Mouse (Mus musculus) induced T-regulatory cell, adult 2 months (primary cell): ENCODE data around the gene Il25.
A peak's percentile ranks its signal among the peaks of the same experiment; 100 is the strongest.
"Not testable (repeated sequence)": the region's sequence is repeated elsewhere in the genome, so short reads cannot be mapped to it uniquely, and the experiment has no call there.

Source experiments
- DNase-seq: peaks from one replicate; pipeline ENCODE4 v3.0.0-alpha.2; 2012; ENCODE audit warnings: low read depth

Gene Il25

GRCm38 (mm10) chr14:54926401-54927158 is 5.9 kb upstream of the Il25 start:
- no peak for DNase-seq

- no peak for DNase-seq
Observed at GRCm38 (mm10) chr14:54927296-54927695, 5.2 kb upstream of the Il25 start.

GRCm38 (mm10) chr14:54929801-54930200 is 2.7 kb upstream of the Il25 start:
- DNase-seq = no peak

- DNase-seq = no peak
Observed at GRCm38 (mm10) chr14:54930431-54930830, 2.1 kb upstream of the Il25 start.

DNA sequence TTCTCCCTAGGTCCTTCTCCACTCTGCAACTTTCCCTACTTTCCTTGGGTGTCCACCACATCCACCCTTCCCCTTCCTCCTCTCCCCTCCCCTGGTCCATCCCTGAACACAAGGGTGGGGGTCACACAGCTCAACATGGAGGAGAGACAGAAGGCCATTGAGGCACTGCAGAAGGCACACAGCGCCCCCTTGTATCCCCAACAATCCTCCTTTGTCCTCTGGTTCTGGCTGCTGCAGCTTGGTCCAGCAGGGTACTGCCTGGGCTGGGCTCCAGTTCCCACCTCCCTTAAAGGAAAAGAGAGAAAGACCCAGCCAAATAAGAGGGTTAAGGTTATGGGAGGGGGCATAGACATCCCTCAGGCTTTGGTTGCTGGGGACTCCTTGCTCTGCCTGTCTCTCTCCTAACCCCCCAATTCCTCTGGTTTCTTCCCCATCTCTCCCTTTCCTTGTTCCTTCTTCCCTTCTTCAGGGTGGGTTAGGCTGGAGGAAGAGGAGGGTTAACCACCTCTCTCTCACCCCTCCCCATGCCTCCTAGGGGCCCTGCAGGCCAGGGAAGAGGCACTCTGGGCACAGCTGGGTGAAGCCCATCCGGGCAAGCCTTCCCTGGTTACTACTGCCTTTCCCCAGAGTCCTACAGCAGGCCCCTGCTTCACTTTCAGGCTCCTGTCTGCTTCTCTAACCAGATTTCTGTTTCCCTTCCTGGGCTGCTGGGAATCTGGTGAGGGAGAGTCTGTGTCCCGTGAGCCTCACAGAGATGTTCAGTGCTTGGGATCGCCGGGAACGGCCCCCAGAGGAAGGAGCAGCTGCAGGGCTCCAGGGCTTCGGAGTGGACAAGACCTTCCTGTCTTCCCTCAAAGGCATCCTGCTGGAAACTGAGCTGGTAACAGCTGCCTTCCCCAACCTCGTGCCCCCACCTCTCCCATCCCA is 3.7 kb downstream of the Il25 start, which contains the start of gene Cmtm5:
Gene Cmtm5, plus strand, starts transcription at position 358 of the 927 bp plus-strand sequence.
- no peak for DNase-seq

GRCm38 (mm10) chr14:54936831-54937160 is 4.3 kb downstream of the Il25 start:
- DNase-seq = no peak

DNA sequence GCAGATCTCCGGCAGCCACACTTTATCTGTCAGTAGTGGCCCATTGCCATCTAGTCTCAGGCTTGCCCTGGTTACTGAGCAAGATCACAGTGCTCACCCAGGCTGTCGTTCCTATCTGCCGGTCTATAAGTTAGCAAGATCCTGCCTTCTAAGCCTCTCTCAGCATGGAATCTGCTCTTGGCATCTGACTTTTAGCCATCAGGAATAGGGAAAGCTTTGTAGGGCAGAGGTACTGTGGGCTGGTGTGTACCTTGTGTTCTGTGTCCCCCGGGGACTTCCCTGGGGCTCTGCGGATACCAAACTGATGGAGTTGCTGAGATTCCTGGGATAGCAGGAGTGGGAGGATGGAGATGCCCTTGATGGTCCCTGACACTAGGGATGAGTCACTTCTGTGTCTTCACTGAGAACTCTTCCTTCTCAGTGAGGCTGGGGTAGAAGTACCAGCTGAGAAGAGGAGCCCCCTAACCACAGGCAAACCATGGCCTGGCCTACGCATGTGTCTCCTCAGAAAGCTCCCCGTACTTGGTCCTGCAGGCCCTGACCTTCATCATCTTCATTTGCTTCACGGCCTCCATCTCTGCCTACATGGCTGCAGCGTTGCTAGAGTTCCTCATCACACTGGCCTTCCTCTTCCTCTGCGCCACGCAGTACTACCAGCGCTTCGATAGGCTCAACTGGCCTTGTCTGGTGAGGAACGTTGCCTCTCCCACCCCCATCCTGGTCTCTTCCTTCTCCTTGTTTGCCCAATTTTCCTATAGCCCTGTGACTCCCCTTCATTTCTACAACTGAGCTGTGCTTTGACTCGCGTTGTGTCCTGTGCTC is 5.1 kb downstream of the Il25 start:
- DNase-seq = no peak

DNA sequence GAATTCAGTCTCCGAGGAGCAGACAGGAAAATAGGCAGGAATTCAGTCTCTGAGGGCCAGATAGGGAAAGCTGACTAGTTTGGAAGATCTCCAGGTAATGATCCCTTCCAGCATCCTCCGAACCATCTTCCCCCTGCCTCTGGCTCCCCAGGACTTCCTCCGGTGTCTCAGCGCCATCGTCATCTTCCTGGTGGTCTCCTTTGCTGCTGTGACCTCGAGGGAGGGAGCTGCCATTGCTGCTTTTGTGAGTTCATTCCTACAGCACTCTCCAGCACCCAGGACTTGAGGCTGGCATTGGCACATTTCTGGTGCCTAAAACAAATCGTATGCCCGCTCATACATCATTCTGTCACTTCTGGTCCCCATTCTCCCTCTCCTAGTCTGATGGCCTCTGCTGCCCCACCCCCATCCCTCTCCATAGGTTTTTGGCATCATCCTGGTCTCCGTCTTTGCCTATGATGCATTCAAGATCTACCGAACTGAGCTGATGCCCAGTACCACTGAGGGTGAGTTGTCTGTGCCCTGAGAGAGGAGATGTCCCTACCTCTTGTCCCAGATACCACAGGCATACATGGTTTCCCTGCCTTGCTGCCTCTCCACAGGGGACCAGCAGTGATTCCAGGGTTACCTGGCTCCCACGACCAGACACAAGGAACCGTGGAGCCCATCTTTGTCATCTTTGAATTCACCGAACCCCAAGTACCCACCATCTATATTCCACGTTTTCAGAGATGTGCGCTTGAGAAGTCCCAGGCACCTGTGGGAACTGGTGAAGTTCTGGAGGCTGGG is 6.1 kb downstream of the Il25 start:
- DNase-seq = no peak

GRCm38 (mm10) chr14:54939434-54940175 is 7.1 kb downstream of the Il25 start:
- DNase-seq = peak; percentile 74

DNA sequence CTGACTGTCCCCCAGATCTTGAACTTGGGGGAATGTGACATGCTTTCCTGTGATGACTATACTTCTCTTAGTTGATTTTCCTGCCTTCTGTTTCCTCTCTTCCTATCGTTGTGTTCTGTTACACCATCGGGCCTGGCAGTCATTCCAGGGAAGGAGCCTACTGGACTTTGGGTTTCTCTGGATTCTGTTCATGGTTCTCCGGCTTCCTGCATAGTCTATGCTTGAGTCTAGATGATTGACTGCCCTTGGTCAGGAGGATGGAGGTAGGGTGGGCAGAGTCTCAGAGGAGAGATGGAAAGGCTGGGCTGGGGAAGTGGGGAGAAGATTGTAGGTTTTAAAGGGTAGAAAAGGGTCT is 7.7 kb downstream of the Il25 start:
- DNase-seq = no peak

GRCm38 (mm10) chr14:54941024-54941978 is 8.8 kb downstream of the Il25 start:
- DNase-seq = no peak

- no peak for DNase-seq
Observed at GRCm38 (mm10) chr14:54942479-54942878, 10.0 kb downstream of the Il25 start.

- DNase-seq = no peak
Observed at GRCm38 (mm10) chr14:54943971-54944370, 11.5 kb downstream of the Il25 start.

- no peak for DNase-seq
Observed at GRCm38 (mm10) chr14:54944939-54945338, 12.4 kb downstream of the Il25 start.

GRCm38 (mm10) chr14:54945975-54946704 is 13.6 kb downstream of the Il25 start:
- DNase-seq = no peak

- DNase-seq = not testable (repeated sequence)
Observed at GRCm38 (mm10) chr14:54947008-54947407, 14.5 kb downstream of the Il25 start.

DNA sequence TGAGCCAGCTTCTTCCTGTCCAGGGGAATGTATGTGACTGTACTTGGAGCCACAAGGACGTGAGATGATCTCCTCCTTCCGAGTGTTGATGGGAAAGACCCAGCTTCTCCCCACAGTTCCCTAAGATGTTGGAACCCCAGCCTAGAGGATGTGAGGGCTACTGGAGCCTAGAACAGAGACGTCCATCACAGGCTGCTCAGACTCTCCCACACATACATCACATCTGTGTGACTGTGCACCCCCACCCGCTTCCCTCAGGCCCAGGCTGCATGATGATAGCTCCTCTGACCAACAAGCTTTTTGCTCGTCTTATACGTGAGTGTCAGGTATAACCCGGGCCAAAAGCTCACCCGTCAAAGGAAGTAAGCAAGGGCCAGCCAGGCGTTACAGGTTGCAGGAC is 16.3 kb downstream of the Il25 start:
- no peak for DNase-seq

GRCm38 (mm10) chr14:54950493-54950892 is 18.0 kb downstream of the Il25 start:
- no peak for DNase-seq

GRCm38 (mm10) chr14:54951587-54951986 is 19.1 kb downstream of the Il25 start:
- DNase-seq = no peak
